Mouse (Mus musculus): ENCODE data around the gene Tmem95. TPM values are rescaled to one million over a fixed set of nuclear protein-coding genes. Genes with fewer than 3 reads are reported as not detected.
"Not testable (repeated sequence)": the region's sequence is repeated elsewhere in the genome, so short reads cannot be mapped to it uniquely, and the experiment has no call there.

The Tmem95 gene
- polyA plus RNA-seq, 1 experiment = not detected

GRCm38 (mm10) chr11:69881787-69882670 lies 4.2 kb upstream of the Tmem95 start:
- 53% methylated on average over 21 of the region's 21 CpGs for WGBS
- DNase-seq (ENCODE audit: low read depth, low spot score) = no peak

GRCm38 (mm10) chr11:69880853-69881603 lies 3.2 kb upstream of the Tmem95 start, which contains the start of gene Kctd11:
Kctd11 (minus strand) TSS chr11:69881406.
- under 1% methylated on average over 46 of the region's 46 CpGs for WGBS
- no peak for DNase-seq (ENCODE audit: low read depth, low spot score)

DNA sequence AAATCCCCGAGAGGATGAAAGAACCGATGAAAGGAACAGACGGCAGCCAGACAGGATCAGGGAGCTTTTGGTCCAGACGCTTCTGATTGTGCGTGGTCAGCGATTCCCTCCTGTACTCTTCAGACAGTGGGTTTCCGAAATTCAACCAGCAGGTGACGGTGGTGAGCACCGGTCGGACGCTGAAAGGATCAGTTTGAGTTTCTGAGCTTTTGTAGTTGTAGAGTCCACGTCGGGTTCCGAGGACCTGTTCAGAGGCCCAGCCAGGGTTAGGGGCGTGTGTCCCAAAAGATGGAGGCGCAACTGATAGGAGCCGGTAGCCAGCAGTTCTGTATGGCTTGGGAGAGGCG lies 2.7 kb upstream of the Tmem95 start:
- DNase-seq (ENCODE audit: low read depth, low spot score) = no peak

DNA sequence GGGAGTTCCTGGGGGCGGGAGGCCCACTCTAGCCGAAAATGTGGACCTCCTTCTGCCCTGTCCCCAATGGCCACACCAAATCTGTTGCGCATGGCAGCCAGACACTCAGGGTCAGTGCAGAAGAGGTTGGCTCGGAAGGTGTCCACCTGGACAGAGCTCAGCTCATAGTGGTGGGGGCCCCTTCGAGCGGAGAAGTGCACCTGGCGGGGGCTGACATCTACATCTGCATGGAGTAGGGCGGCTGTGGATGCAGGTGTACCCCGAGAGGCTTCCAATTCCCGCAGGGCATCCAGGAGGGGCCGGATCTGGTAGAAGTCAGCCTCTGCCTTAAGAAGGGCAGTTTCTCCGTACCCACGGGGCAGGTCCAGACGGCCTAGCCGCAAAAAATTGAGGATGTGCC lies 1.9 kb upstream of the Tmem95 start:
- no peak for DNase-seq (ENCODE audit: low read depth, low spot score)
- WGBS = 36% methylated on average over 15 of the region's 15 CpGs

More for the DNA sequence above, 2.7 kb upstream of the Tmem95 start:
- under 1% methylated on average over 18 of the region's 18 CpGs for WGBS

GRCm38 (mm10) chr11:69878952-69879351 lies 1.1 kb upstream of the Tmem95 start:
- WGBS = 82% methylated on average over 6 of the region's 6 CpGs
- no peak for DNase-seq (ENCODE audit: low read depth, low spot score)

DNA sequence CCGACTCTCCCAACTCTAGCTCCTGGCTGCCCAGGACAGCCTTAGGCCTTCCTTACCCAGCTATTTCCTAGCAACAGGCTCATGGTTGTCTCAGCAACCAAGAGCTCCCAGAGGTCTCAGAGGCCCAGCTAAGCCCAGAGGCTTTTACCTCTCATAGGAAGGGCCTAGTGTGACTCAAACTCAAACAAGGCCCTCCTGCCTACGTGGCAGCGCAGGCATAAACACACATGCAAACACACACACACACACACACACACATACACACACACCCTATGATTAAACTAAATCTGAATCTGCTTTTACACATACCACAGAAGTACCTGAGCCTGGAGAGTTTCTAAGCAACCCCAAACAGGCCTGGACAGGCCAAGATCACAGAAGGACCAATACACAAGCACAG lies 581 bp upstream of the Tmem95 start:
- 77% methylated on average over 3 of the region's 3 CpGs for WGBS
- DNase-seq (ENCODE audit: low read depth, low spot score) = no peak

- WGBS = 3% methylated on average over 12 of the region's 12 CpGs
- DNase-seq (ENCODE audit: low read depth, low spot score) = no peak
These were observed 951 bp downstream of the Tmem95 start for GRCm38 (mm10) chr11:69876867-69877266.

DNA sequence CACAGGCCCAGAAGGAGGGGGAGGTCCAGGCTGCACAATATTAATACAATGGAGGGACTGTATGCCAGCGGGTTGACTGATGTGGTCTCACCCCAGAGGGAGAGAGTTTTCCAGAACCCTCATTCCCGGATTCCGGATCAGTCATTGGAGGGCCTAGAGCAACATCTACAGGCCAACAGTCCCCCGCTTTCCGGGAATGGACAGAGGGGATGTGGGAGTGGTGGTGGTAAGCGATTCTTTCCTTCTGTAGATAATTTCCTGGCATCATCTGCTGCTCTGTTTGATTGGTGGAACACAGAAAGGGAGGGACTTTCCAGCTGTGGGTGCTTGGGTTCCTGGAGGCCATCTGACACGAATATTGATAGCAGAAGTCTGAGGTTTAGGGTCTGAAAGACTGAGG lies 1.6 kb downstream of the Tmem95 start:
- 47% methylated on average over 7 of the region's 7 CpGs for WGBS
- DNase-seq (ENCODE audit: low read depth, low spot score) = no peak

GRCm38 (mm10) chr11:69872451-69872850 lies 5.4 kb downstream of the Tmem95 start:
- no peak for DNase-seq (ENCODE audit: low read depth, low spot score)
- WGBS = 81% methylated on average over 4 of the region's 4 CpGs

DNA sequence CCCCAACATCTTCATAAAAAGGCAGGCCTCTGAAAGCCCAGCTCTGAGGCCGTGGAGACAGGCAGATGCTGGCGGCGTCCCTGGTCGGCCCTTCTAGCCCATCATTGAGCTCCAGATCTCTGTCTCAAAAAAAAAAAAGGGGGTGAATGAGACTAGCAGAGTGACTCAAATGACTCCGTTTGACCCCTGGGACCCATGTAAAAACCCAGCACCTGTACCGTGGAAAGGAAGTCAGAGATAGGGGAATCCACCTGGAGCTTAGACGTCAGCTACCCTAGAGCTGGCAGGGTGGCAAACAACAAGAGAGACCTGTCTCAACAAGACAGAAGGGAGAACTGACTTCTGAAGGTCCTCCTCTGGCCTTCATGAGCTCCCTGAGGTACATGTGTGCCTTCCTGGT lies 6.0 kb downstream of the Tmem95 start:
- no peak for DNase-seq (ENCODE audit: low read depth, low spot score)
- WGBS = 86% methylated on average over 7 of the region's 7 CpGs

DNA sequence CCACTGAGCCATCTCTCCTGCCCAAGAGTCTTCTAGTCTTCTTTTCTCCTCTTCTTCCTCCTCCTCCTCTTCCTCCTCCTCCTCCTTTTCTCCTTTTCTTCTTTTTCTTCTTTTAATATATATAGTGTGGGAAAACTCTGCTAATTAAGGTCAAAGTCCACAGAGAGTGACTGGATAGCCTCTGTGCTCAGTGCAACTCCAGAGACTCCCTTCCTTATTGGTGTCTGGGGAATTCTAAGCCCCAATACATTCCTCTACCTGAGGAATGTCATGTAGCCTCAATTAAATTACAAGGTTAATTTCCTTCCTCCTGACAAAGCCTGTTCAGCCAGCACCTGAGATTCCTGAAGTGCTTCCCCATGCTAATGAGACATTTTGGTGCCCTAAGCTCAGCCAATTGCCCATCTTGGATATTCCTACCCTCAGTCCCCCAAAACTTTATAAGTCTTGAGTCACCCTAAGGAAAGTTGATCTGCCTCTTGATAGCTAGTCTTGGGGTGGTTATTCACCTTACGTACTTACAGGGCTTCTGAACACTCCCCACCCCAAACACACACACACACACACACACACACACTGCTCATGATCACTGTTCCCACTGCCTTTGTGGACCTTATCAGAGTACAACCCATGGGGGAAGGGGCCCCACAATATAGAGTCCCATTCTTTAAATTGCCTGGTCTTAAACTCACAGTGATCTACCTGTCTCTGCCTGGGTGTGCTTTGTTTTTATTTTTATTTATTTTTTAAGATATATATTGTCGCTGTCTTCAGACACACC lies 7.3 kb downstream of the Tmem95 start:
- DNase-seq (ENCODE audit: low read depth, low spot score) = no peak
- 73% methylated on average over 2 of the region's 2 CpGs for WGBS

- no peak for DNase-seq (ENCODE audit: low read depth, low spot score)
- WGBS = 63% methylated on average over 9 of the region's 9 CpGs
These were observed 10.5 kb downstream of the Tmem95 start for GRCm38 (mm10) chr11:69867335-69867734.

- 75% methylated on average over 9 of the region's 9 CpGs for WGBS
- no peak for DNase-seq (ENCODE audit: low read depth, low spot score)
These were observed 12.3 kb downstream of the Tmem95 start for GRCm38 (mm10) chr11:69865561-69865960.

GRCm38 (mm10) chr11:69864138-69864860 lies 13.5 kb downstream of the Tmem95 start:
- WGBS = 48% methylated on average over 8 of the region's 8 CpGs
- DNase-seq (ENCODE audit: low read depth, low spot score) = no peak

GRCm38 (mm10) chr11:69863729-69864128 lies 14.1 kb downstream of the Tmem95 start:
- 75% methylated on average over 3 of the region's 3 CpGs for WGBS
- not testable (repeated sequence) for DNase-seq (ENCODE audit: low read depth, low spot score)

DNA sequence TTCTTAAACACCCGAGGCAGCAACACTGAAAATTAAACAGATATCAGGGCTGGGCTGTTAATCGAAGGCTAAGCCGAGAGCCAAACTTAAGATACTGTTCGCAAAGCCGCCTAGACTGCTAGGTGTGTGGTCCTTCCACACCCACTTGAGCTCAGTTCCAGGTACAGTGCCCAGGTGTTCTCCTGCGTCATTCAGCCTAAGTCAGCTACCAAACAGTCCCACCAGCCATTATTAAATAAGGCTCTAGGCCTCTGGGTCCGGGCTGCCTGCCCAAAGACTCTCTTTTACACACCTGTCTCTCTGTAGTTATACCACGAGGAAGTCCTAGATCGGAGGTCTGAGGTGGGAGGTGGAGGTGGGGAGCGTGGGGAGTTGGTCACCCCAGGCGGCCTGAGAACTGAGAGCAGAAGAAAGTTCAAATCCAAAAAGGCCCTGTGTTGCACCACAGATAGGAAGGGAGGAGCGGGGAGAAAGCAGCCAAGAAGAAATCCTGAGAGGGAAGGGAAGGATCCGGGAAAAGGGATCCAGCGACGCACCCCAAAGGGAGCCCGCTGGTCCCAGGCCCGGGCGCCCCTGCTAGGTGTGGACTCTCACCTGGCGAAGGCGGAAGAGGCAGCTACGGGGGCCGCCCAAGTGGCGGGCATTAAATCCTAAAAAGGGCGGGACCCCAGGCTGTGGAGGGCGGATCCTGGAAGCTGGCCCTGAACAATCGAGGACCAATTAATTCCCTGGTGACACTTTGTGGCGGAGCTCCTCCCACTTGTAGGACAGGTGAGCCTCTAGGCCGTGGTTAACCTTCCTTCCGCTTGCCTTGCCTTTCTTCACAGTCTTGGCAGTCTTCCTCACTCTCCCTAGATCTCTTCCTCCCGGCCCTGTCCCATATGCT lies 19.5 kb downstream of the Tmem95 start, which contains the start of gene Tnk1:
TSS of gene Tnk1 (minus strand) at position 618 of the 886 bp plus-strand sequence.
- peak; percentile 87 for DNase-seq (ENCODE audit: low read depth, low spot score)
- 20% methylated on average over 30 of the region's 30 CpGs for WGBS

GRCm38 (mm10) chr11:69855347-69855746 lies 22.5 kb downstream of the Tmem95 start:
- DNase-seq (ENCODE audit: low read depth, low spot score) = no peak
- WGBS = 67% methylated on average over 16 of the region's 16 CpGs

GRCm38 (mm10) chr11:69854680-69855079 lies 23.1 kb downstream of the Tmem95 start:
- WGBS = 74% methylated on average over 10 of the region's 10 CpGs
- DNase-seq (ENCODE audit: low read depth, low spot score) = no peak
